Mouse (Mus musculus) cerebellum, postnatal 36 days (tissue): ENCODE data around the gene Acat2.
"Not testable (repeated sequence)": the region's sequence is repeated elsewhere in the genome, so short reads cannot be mapped to it uniquely, and the experiment has no call there.

ENCODE experiments used
- DNase-seq, 2 experiments: peaks; one replicate each; pipeline ENCODE4 v3.0.0; 2021 to 2022; ENCODE audit warnings: mixed read lengths in 2 of 2

Acat2 gene

GRCm38 (mm10) chr17:12904349-12904748 is 56.2 kb downstream of the Acat2 start:
- no peak for DNase-seq

GRCm38 (mm10) chr17:12903372-12904333 is 56.9 kb downstream of the Acat2 start:
- DNase-seq, result no peak

GRCm38 (mm10) chr17:12902291-12902690 is 58.3 kb downstream of the Acat2 start:
- DNase-seq, result no peak

GRCm38 (mm10) chr17:12898607-12899006 is 61.9 kb downstream of the Acat2 start:
- not testable (repeated sequence) for DNase-seq

GRCm38 (mm10) chr17:12897674-12898073 is 62.9 kb downstream of the Acat2 start:
- no peak for DNase-seq
